Mouse (Mus musculus): ENCODE data around the gene Spen. TPM values are rescaled to one million over a fixed set of nuclear protein-coding genes. Genes with fewer than 3 reads are reported as not detected.

Gene Spen
- polyA plus RNA-seq, 1 experiment from 2014 or later: 5.2 TPM

- H3K4me1 ChIP-seq (ENCODE audit: control insufficient read depth, insufficient read depth, low read length): peaks cover 38% of the 10 kb centered on the region
These were observed 115.6 kb downstream of the Spen start for GRCm38 (mm10) chr4:141422841-141423240.

DNA sequence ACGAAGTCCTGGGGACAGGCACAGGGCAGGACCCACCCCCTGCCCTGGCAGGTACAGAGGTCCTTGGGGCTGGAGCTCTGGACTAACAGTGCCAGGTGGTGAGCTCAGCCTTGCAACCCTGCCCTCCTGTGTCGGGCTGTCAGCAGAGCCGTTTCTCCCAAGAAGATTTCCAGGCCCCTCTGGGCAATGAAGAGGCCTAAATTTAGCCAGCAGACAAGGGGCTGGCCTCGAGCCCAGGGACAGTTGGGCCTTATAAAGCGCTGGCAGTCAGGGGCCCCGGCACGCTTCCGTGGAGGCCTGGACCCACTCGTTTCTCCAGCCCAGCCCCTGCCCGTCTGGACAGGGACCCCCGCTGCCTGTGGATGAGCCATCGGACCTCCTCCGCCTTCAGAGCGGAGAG is 117.0 kb downstream of the Spen start:
- H3K4me1 ChIP-seq (ENCODE audit: control insufficient read depth, insufficient read depth, low read length): peaks cover 28% of the 10 kb centered on the region
- peak overlapping the region; percentile 100 for H3K27ac ChIP-seq (ENCODE audit: low read length)
- no peaks in the 10 kb centered on the region for H3K27me3 ChIP-seq (ENCODE audit: control insufficient read depth, insufficient read depth, low read length)
- peak overlapping the region; percentile 83 for H3K4me3 ChIP-seq (ENCODE audit: low read length)
- WGBS: 15% methylated on average over 14 of the region's 14 CpGs
- H3K4me2 ChIP-seq (ENCODE audit: low read depth, low read length): peak overlapping the region; percentile 76
- H3K36me3 ChIP-seq (ENCODE audit: control insufficient read depth, insufficient read depth): no peaks in the 10 kb centered on the region
- ATAC-seq (replicated peaks; ENCODE audit: extremely low read depth, insufficient read depth, low FRiP score): peak; percentile 72
- peak overlapping the region; percentile 98 for H3K9ac ChIP-seq (ENCODE audit: low read length)
- H3K9me3 ChIP-seq (replicated peaks; ENCODE audit: control insufficient read depth, low read length): no peaks in the 10 kb centered on the region

More at GRCm38 (mm10) chr4:141422841-141423240, 115.6 kb downstream of the Spen start:
- Histone ChIP-seq H3K9ac (ENCODE audit: low read length) (peak overlapping the region; percentile 98), H3K27me3 (ENCODE audit: control insufficient read depth, insufficient read depth, low read length) (no peaks in the 10 kb centered on the region), H3K36me3 (ENCODE audit: control insufficient read depth, insufficient read depth) (no peaks in the 10 kb centered on the region), H3K9me3 (replicated peaks; ENCODE audit: control insufficient read depth, low read length) (no peaks in the 10 kb centered on the region), H3K4me2 (ENCODE audit: low read depth, low read length) (peak overlapping the region; percentile 76), H3K27ac (ENCODE audit: low read length) (peak overlapping the region; percentile 91), H3K4me3 (ENCODE audit: low read length) (peak overlapping the region; percentile 83)
- no peak for ATAC-seq (replicated peaks; ENCODE audit: extremely low read depth, insufficient read depth, low FRiP score)
- 39% methylated on average over 5 of the region's 5 CpGs for WGBS

DNA sequence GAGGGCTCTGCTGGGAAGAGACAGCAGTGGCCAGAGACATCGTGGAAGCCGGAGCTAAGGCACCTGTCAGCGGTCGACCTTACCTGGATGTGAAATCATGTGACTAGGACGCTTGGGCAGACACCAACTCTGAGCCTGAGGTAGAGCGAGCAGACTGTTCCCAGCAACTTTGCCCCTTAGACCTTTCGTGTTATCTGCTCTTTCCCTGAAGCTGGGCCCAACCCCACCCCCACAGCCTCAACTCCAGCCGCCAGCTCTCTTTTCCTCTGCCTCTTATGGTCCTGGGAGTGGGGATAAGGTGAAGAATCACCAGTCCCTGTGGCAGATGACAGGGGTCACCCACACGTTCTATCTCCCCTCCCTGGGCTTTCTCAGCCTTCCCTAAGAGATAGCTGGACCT is 117.5 kb downstream of the Spen start:
- Histone ChIP-seq H3K27ac (ENCODE audit: low read length) (peak overlapping the region; percentile 100), H3K9ac (ENCODE audit: low read length) (peak overlapping the region; percentile 98), H3K9me3 (replicated peaks; ENCODE audit: control insufficient read depth, low read length) (no peaks in the 10 kb centered on the region), H3K27me3 (ENCODE audit: control insufficient read depth, insufficient read depth, low read length) (no peaks in the 10 kb centered on the region), H3K36me3 (ENCODE audit: control insufficient read depth, insufficient read depth) (no peaks in the 10 kb centered on the region), H3K4me2 (ENCODE audit: low read depth, low read length) (peak overlapping the region; percentile 64), H3K4me1 (ENCODE audit: control insufficient read depth, insufficient read depth, low read length) (peaks cover 25% of the 10 kb centered on the region), H3K4me3 (ENCODE audit: low read length) (peak overlapping the region; percentile 83)
- ATAC-seq (replicated peaks; ENCODE audit: extremely low read depth, insufficient read depth, low FRiP score): 0 out of 2 replicates have a peak, but pooled peaks have one; percentile 4
- 21% methylated on average over 9 of the region's 9 CpGs for WGBS

GRCm38 (mm10) chr4:141420192-141420829 is 118.1 kb downstream of the Spen start, which contains the start of gene Hspb7:
TSS of gene Hspb7 (plus strand) at chr4:141420779.
- no peaks in the 10 kb centered on the region for H3K27me3 ChIP-seq (ENCODE audit: control insufficient read depth, insufficient read depth, low read length)
- no peak for ATAC-seq (replicated peaks; ENCODE audit: extremely low read depth, insufficient read depth, low FRiP score)
- WGBS: 28% methylated on average over 9 of the region's 9 CpGs
- no peaks in the 10 kb centered on the region for H3K36me3 ChIP-seq (ENCODE audit: control insufficient read depth, insufficient read depth)
- no peaks in the 10 kb centered on the region for H3K9me3 ChIP-seq (replicated peaks; ENCODE audit: control insufficient read depth, low read length)
- H3K4me1 ChIP-seq (ENCODE audit: control insufficient read depth, insufficient read depth, low read length): peaks cover 24% of the 10 kb centered on the region
- H3K9ac ChIP-seq (ENCODE audit: low read length): peak within 1 kb of the TSS; percentile 98
- peak within 1 kb of the TSS; percentile 76 for H3K4me2 ChIP-seq (ENCODE audit: low read depth, low read length)
- H3K27ac ChIP-seq (ENCODE audit: low read length): peak within 1 kb of the TSS; percentile 100
- peak within 1 kb of the TSS; percentile 83 for H3K4me3 ChIP-seq (ENCODE audit: low read length)

DNA sequence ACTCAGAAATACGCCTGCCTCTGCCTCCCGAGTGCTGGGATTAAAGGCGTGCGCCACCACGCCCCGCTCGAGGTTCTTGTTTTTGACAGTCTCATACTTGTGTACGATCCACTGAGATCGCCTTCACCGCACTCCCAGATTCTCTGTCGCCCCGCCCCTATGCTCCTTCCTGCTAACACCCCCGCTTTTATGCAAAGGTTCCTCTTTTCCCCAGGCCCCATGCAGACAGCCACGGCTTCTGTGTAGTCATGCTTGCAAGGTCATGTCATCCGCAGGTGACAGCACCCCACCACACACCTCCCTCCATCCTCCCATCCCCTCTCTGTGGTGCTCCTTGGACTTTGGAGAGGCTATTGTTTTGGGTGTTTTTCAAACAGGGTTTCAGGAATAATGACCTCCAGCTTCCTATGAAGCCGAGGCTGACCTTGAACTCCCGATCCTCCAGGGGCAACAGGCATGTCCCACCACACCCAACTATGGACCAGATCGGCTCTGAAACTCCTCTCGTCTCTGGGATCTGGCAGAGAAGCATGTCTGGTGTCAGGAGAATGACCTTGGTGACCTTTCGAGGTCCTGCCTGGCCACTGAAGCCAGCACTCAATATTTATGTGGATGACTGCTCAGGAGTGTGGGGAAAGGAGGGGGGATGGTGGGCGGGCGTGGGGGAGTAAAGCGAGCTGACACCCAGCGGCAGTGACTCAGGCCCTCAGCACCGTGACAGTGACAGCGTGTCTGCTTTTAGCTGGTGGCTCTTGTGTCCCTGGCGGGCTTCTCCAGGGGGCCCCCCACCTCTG is 118.8 kb downstream of the Spen start:
- peak; percentile 29; the same call in 1 of the 2 replicates for ATAC-seq (replicated peaks; ENCODE audit: extremely low read depth, insufficient read depth, low FRiP score)
- Histone ChIP-seq H3K4me2 (ENCODE audit: low read depth, low read length) (peak overlapping the region; percentile 64), H3K4me3 (ENCODE audit: low read length) (no peak overlapping the region)

More for the DNA sequence above, 118.8 kb downstream of the Spen start:
- no peaks in the 10 kb centered on the region for H3K9me3 ChIP-seq (replicated peaks; ENCODE audit: control insufficient read depth, low read length)
- 47% methylated on average over 27 of the region's 27 CpGs for WGBS
- H3K27ac ChIP-seq (ENCODE audit: low read length): peak overlapping the region; percentile 100
- H3K4me1 ChIP-seq (ENCODE audit: control insufficient read depth, insufficient read depth, low read length): peaks cover 21% of the 10 kb centered on the region
- H3K27me3 ChIP-seq (ENCODE audit: control insufficient read depth, insufficient read depth, low read length): no peaks in the 10 kb centered on the region
- no peaks in the 10 kb centered on the region for H3K36me3 ChIP-seq (ENCODE audit: control insufficient read depth, insufficient read depth)
- peak overlapping the region; percentile 98 for H3K9ac ChIP-seq (ENCODE audit: low read length)

Other genes with a start within 250 kb of the Spen start
- 3.1 and 3.9 TPM in 2 replicates for gene Epha2, start 237.4 kb downstream of the Spen start, polyA plus RNA-seq (2015; fragmentation: Nextera tagmentation; extraction: Ambion mirVana)
- 0.58 and 0.87 TPM in 2 replicates for gene Fam131c, start 170.4 kb downstream of the Spen start, polyA plus RNA-seq (2015; fragmentation: Nextera tagmentation; extraction: Ambion mirVana)
- 0.11 TPM in 1 of 2 replicates, not detected in the other for gene Clcnka, start 139.9 kb downstream of the Spen start, polyA plus RNA-seq (2015; fragmentation: Nextera tagmentation; extraction: Ambion mirVana)
- 0.34 and 0.49 TPM in 2 replicates for gene Clcnkb, start 122.6 kb downstream of the Spen start, polyA plus RNA-seq (2015; fragmentation: Nextera tagmentation; extraction: Ambion mirVana)
- 224 and 293 TPM in 2 replicates for gene Hspb7, start 117.8 kb downstream of the Spen start, polyA plus RNA-seq (2015; fragmentation: Nextera tagmentation; extraction: Ambion mirVana)
- not detected in 2 replicates for gene Srarp, start 102.5 kb downstream of the Spen start, polyA plus RNA-seq (2015; fragmentation: Nextera tagmentation; extraction: Ambion mirVana)
- 22.2 and 26.1 TPM in 2 replicates for gene Zbtb17, start 93.9 kb downstream of the Spen start, polyA plus RNA-seq (2015; fragmentation: Nextera tagmentation; extraction: Ambion mirVana)
- 46.9 and 49.7 TPM in 2 replicates for gene Fblim1, start 67.5 kb upstream of the Spen start, polyA plus RNA-seq (2015; fragmentation: Nextera tagmentation; extraction: Ambion mirVana)
- 1.1 and 1.7 TPM in 2 replicates for gene Tmem82, start 80.0 kb upstream of the Spen start, polyA plus RNA-seq (2015; fragmentation: Nextera tagmentation; extraction: Ambion mirVana)
- gene Slc25a34, start 85.2 kb upstream of the Spen start, polyA plus RNA-seq (2015; fragmentation: Nextera tagmentation; extraction: Ambion mirVana): 1.3 TPM in 2 replicates
- 4.9 and 6.2 TPM in 2 replicates for gene Plekhm2, start 126.3 kb upstream of the Spen start, polyA plus RNA-seq (2015; fragmentation: Nextera tagmentation; extraction: Ambion mirVana)
- 0.21 TPM in 1 of 2 replicates, not detected in the other for gene Rsc1a1, start 147.0 kb upstream of the Spen start, polyA plus RNA-seq (2015; fragmentation: Nextera tagmentation; extraction: Ambion mirVana)
- gene Ddi2, start 184.8 kb upstream of the Spen start, polyA plus RNA-seq (2015; fragmentation: Nextera tagmentation; extraction: Ambion mirVana): 14.1 and 15.1 TPM in 2 replicates
- 0.71 and 1.2 TPM in 2 replicates for gene Agmat, start 208.1 kb upstream of the Spen start, polyA plus RNA-seq (2015; fragmentation: Nextera tagmentation; extraction: Ambion mirVana)